Mouse (Mus musculus) testis, postnatal 14 days (tissue): ENCODE data around the gene Rcn3.
"Not testable (repeated sequence)": the region's sequence is repeated elsewhere in the genome, so short reads cannot be mapped to it uniquely, and the experiment has no call there.

Experiments used
- DNase-seq: peaks from one replicate; pipeline ENCODE4 v3.0.0; 2021; ENCODE audit warnings: low spot score

Rcn3 gene

DNA sequence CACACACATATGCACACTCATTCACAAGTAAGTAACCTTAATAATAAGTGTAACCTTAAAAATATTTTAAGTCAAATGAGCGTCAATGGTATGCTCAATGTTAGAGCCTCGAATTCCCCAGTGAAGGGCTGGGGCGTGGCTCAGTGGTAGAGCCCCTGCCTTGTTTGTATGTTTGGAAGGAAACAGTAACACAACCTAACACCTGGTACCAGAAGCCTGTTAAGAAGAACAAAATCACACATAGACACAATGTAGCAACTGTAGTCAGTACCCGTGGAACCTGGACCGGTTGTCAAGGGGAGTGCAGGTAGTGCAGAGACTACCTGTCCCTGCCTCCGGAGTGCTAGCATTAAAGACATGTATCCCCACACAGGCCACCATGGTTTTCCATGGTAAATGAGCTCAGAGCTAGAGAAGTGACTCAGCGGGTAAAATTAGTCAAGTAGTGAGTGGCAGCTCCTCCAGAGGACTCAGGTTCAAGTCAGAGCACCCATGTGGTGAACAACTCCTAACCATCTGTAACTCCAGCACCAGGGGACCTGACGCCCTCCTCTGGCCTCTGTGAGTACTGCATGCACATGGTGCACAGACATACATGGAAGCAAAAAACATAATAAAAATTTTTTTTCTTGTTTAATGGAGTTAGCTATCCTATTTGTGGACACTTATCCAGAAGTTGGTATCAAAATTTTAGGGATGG is 6.7 kb upstream of the Rcn3 start:
- peak; percentile 60 for DNase-seq

GRCm38 (mm10) chr7:45097479-45097878 is 5.5 kb upstream of the Rcn3 start:
- no peak for DNase-seq

DNA sequence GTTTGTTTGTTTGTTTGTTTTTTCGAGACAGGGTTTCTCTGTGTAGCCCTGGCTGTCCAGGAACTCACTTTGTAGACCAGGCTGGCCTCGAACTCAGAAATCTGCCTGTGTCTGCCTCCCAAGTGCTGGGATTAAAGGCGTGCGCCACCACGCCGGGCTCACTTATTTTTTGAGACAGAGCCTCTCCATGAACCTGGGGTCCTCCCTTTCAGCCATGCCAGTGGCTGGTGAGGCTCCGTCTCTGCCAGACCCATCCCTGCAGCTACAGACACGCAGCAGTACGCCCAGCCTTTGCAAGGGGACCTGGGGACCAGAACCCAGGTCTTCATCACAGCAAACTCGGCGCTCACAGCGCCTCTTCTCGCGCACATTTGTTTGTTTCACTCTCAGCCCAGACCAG is 3.9 kb upstream of the Rcn3 start:
- not testable (repeated sequence) for DNase-seq

- no peak for DNase-seq
Measured at GRCm38 (mm10) chr7:45095367-45095766, 3.3 kb upstream of the Rcn3 start.

DNA sequence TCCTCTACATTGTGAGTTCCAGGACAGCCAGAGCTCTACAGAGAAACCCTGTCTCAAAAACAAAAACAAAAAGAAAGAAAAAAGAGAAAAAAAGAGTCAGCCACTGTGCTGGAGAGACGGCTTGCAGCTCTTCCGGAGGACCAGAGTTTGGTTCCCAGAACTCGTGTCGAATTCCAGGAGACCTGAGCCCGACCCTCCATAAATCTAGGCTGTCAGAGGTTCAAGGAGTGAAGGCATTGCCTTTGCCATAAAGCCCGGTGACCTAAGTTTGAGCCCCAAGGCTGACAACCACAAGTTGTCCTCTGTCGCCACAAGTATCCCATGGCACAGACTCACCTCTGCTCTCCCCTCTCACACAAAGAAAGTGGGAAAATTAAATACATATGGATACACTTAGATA is 2.1 kb upstream of the Rcn3 start:
- no peak for DNase-seq

DNA sequence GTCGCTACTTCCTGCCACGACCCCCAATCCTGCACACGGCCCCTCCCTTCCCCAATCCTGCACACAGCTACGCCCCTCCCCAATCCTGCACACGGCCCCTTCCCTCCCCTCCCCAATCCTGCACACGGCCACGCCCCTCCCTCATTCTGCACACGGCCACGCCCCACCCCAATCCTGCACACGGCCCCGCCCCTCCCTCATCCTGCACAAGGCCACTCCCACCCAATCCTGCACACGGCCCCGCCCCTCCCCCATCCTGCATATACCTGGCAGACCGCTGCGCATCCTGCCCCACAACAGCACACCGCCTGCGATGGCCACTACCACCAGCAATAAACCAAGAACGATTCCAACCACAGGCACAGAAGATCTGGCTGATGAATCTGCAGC is 1.5 kb upstream of the Rcn3 start:
- no peak for DNase-seq

DNA sequence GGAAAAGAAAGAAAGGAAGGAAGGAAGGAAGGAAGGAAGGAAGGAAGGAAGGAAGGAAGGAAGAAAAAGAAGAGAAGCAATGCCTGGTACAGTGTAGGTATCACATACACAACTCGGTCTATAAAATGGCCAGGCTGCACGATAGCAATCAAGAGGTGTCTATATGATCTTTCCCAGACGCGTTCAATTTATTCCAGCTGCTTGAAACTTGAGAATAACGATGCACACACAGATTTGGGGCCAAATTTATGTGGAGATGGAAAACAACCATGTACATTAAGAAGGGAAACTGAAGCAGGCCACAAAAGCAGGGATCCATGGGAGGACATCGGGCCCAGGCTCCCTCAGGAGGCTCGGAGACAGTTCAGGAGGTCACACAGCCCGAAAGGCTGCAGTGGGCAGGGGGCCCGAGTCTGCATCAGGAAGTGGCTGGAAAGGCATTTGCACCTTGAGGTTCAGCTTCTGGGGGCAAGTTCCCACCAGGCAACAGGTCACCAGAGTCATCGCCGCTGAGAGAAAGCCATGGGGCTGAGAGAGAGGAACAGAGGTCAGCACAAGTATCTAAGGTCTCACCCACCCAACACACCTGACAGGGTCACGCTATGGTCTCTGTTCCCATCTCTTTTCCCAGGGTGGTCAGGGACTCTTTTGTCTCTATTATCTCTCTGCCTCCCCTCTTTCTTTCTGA is 951 bp upstream of the Rcn3 start:
- DNase-seq = no peak

GRCm38 (mm10) chr7:45091001-45091990 is 725 bp downstream of the Rcn3 start:
- DNase-seq = no peak

GRCm38 (mm10) chr7:45090251-45090977 is 1.6 kb downstream of the Rcn3 start:
- no peak for DNase-seq

- DNase-seq = no peak
Measured at GRCm38 (mm10) chr7:45088597-45088996, 3.4 kb downstream of the Rcn3 start.

- DNase-seq = no peak
Measured at GRCm38 (mm10) chr7:45086084-45086483, 5.9 kb downstream of the Rcn3 start.

DNA sequence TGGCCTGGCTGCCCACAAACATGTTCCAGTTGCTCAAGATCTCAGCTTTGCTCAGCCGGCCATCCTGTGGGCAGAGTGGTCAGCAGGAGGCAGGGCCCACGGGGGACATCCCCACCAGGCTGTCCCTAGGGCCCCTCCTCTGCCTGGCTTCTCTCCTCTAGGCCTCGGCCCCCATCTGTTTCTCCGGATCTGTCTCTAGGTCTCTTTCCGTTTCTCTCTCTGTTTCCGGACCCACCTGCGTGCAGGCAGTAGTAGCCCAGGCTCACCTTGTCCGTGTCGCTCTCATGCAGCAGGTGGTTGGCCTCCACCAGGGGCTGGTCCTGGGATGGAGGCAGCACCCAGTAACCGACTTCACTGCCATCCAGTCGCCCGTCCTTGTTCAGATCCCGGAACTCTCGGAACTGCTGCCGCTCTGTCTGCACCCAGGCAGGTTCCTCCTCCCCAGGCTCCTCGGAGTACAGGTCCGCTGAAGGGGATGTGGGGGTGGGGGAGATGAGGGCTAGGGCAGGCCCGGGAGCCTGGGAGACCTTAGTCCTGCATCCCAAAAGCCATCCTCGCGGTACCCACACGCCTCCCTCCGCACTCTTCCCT is 8.6 kb downstream of the Rcn3 start:
- DNase-seq = no peak

DNA sequence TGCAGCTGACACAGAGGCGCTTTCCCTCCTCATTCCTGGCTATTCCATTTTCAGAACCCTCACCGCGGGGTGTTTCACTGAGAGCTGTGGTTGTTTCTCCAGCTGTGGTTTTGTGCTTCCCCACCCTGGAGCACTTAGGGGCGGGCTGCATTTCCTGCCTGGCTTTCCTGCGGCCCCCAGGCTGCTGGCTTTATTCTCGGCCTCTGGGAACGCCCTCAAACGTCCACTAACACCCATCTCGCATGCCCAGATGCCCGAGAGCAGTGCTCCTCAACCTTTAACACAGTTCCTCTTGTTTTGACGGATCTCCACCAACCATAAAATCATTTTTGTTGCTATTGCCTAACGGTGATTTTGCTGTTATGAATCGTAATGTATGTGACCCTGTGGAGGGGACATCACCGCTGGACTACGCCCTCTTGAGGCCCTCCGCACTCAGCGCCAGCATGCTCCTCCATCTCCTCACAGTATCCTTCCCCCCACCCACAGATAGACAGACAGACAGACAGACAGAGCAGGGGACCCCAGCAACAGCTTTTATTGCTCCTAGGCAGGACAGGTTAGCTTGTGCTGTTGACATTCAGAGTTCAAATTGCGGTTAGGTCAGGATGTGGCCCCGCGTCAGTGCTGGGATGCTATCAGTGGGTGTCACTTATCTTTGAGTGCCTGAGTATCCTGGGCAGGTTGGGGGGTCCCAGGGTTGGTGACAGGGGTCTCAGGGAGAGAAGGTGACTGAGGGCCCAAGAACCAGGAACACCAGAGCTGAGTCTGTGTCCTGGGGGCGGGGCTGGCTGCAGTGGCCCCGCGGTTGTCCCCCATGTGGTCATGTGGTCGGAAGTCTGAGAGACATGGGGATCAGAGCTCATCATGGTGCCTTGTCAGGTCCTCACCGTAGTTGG is 9.4 kb downstream of the Rcn3 start:
- DNase-seq = no peak

DNA sequence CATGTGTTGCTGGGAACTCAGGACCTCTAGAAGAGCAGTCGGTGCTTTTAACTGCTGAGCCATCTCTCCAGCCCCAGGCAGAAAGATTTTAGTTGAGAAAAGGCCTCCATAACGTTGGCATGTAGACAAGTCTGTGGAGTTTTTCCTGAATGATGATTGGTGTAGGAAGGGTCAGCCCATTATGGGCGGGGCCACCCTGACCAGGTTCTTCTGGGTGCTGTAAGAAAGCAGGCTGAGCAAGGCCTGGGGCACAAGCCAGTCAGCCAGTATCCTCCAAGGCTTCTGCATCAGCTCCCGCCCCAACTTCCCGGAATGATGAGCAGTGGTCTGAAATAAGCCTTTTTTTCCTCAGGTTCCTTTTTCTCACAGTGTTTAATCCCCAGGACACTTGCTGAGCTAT is 11.0 kb downstream of the Rcn3 start:
- DNase-seq = no peak

DNA sequence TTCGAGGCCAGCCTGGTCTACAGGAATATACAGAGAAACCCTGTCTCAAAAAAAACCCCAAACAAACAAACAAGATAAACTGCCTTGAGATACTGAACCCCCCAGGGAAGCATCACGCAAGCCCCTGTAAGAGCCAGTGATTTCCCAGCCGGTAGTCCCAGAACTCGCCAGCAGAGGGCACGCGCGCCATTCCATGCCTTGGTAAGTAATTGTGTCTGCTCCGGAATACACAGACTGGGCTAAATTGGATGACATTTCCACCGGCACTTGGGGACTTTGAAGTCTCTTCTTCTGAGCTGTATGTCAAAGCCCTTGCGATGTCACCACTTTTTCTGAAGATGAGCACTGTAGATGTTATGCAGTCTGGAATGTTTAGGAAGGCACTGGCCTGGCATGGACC is 12.2 kb downstream of the Rcn3 start:
- peak; percentile 80 for DNase-seq

- DNase-seq = no peak
Measured at GRCm38 (mm10) chr7:45078513-45078912, 13.5 kb downstream of the Rcn3 start.

- DNase-seq = no peak
Measured at GRCm38 (mm10) chr7:45077829-45078228, 14.2 kb downstream of the Rcn3 start.

DNA sequence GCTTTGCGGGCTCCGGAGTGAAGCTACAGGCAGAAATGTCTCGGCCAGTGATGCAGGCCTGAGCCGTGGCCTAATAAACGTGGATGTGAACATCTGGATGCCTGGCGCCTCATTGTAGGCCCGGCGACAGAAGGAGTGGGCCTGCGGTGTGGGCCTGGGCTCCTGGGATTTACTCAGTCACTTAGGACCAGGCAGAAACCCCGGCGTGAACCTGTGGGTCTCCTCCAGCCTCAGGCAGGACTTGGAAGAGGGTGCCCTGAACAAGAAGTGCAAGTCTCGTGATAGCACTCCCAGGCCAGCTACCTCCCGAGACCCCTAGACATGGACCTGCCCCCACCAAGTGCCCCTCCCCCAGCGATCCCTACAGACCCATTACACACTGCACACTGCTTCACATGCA is 14.7 kb downstream of the Rcn3 start:
- no peak for DNase-seq

DNA sequence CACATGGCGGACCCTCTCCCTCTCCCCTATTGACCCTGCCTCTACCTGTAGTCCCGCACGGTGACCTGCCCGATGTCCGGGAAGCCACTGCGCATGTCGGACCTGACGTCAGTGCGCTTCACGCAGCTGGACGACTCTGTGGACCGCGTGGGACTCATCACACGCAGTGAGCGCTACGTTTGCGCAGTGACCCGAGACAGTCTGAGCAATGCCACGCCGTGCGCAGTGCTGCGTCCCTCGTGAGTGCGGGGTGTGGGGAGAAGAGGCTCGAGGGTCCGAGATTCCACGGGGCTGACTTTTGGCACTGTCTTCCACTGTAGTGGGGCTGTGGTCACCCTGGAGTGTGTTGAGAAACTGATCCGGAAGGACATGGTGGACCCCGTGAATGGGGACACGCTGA is 15.5 kb downstream of the Rcn3 start:
- DNase-seq = no peak

DNA sequence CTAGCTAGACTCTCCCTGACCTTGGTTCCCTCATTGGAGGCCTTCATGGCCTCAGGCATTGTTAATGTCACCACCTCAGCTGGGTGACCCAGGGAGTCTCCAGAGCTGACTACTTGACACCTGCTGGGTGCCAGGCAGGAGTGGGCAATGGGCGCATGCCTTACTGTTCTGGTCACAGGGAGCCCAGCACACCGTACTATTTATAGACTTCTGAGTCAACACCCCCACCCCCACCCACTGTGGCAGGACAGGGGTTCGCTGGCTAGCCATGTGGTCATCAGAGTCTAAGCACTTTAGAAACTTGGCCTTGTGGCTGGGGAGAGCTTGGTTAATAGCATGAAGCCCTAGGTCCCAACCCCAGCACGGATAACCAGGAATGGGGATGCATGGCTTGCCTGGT is 16.6 kb downstream of the Rcn3 start:
- DNase-seq = no peak

GRCm38 (mm10) chr7:45073949-45074348 is 18.1 kb downstream of the Rcn3 start:
- no peak for DNase-seq
